Mouse (Mus musculus) adrenal gland, adult 8-10 months (tissue): ENCODE data around the gene Hspb7. TPM values are rescaled to one million over a fixed set of nuclear protein-coding genes. Genes with fewer than 3 reads are reported as not detected.

Source experiments
- DNase-seq: peaks from one replicate; pipeline ENCODE4 v3.0.0; 2022
- total RNA-seq, 4 experiments: library from RNA; stranded (reverse); gene quantifications; 2 replicates each; pipeline ENCODE4 v1.2.4; 2022

Gene Hspb7
- total RNA-seq = under 1 TPM; 0.38 to 0.97 (median 0.57) TPM

DNA sequence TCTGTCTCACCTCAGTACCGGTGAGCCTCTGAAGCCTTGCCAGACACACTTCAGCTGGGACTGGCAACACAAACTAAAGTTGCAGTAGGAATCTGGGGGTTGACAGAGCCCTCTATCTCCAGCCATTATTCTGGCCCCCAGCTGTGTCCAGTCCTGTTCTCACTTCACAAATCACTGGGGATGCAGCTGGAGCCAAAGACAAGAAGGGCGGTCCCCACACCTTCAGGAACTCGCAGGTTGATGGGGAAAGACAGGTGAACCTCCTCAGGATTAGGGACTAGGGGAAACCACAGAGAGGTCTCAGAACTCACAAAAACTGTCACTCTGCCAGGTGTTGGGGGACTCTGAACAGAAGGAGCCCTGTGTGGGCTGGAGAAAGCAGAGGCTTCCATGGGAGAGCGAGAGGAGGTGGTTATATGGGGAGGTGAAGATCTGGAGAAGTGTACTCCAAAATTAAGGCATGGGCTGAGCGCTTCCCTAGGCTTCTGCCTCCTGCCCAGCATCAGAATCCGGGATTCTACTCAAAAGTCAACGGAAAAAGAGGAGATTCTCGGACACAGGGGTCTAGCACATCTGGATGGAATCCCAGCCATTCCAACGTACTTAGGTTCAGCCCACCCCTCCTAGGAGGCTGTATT lies at the start of gene Hspb7:
Gene Hspb7 (plus strand): TSS at position 588 of the 638 bp plus-strand sequence.
- DNase-seq = no peak

- no peak for DNase-seq
These were observed 48.2 kb upstream of the Hspb7 start for GRCm38 (mm10) chr4:141372426-141372825.

- DNase-seq = no peak
These were observed 40.9 kb upstream of the Hspb7 start for GRCm38 (mm10) chr4:141379674-141380073.

DNA sequence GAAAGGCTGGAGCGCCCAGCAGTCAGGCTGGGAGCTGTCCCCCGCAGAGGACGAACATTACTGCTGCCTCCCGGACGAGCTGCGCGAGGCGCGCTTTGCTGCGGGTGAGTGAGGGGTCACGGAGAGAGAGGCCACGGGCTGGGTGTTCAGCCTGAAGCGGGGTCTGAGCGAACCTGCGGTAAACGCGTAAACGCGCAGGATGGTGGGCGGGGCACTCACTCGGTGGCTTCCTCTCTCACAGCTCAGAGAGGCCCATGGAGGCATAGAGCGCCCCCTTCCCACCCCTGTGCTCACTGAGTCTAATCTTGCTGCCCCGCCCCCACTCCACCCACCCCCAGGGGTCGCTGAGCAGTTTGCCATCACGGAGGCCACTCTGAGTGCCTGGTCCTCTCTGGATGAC lies 38.2 kb upstream of the Hspb7 start:
- DNase-seq = no peak

GRCm38 (mm10) chr4:141385275-141385674 lies 35.3 kb upstream of the Hspb7 start:
- DNase-seq = no peak

DNA sequence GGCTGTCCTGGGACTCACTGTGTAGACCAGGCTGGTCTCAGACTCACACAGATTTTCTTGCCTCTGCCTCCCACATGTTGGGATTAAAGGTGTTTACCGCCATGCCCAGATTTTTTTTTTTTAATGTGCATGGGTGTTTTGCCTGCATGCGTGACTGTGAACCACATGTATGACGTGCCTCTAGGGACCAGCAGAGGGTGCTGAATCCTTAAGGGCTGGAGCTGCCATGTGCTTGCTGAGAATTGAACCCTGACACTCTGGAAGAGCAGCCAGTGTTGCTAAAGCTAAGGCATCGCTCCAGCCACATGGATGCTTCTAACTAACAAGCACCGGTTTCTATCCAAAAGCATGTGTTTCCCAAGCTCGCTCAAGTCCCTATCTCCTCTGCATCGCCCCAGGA lies 34.4 kb upstream of the Hspb7 start:
- DNase-seq = no peak

DNA sequence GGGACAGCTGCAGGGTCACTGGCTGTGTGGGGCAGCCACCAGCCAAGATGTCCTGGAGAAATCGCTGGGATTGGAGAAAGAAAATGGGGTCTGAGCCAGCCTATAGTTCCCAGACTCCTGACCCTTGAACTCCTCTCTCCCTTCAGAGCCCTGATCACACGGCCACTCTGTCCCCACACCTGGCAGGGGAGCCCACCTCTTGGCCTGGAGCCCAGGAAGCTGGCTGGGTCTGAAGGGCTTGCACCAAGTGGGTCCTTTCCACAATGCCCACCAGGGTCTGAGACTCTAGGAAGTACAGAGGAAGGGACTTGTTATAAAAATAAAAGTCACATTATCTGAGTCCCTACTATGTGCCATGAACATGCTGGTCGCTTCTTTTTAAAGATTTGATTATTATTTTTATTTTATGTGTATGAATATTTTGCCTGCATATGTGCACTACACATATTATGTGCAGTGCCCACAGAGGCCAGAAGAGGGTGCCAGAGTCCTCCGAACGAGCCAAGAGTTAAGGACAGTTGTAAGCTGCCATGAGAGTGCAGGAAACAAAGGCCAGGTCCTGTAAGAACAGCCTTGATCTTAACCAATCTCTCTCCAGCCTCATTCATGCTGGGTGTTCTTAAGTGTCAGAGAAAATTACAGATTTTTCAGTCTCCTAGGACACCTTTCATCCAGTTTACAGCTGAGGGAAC lies 33.3 kb upstream of the Hspb7 start:
- peak; percentile 36 for DNase-seq

DNA sequence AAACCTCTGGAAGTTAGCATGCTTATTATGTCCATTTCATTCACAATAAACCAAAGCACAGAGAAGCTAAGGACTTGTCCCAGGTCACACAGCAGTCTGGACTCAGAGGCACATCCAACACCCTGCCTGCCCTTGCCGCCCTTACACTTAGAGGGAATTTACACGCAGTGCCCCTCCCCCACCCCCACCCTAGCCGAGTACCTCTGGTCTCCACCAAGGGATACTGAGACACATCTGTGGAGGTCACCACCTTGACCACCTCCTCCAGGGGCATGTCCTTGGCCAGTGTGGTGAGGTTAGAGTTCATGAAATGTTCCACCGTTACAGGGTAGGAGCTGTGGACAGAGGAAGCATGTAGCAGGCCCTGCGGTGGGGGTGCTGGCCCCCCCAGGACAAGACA lies 32.6 kb upstream of the Hspb7 start:
- DNase-seq = no peak

DNA sequence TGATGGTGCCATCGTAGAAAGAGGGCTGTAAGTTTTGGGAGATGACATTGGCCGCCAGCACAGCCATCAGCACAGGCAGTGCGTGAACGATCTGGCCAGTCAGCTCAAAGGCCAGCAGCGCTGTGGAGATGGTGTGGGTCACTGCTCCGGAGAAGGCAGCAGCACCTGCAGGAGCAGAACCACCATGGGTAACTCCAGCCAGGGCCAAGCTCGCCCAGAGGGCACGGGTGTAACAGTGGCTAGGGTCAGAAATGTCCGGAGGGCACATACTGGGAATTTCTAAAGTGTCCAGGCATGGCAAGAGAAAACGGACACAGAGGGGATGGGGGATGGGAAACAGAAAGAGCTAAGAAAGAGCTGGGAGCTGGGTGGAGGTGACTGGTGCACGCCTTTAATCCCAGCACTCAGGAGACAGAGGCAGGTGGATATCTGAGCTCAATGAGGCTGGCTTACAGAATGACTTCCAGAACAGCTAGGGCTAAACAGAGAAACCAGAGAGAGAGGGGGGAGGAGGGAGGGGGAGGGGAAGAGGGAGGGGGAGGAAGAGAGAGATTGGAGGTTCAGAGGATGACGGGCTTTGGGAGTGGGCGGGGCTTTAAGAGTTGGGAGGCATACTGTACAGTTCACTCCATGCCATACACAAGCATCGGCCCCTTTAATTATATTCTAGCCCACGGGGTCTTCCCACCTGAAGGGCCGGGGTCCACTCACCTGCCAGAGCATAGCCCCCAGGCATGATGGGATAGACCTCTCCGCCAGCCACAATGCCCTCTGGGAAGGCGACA lies 31.0 kb upstream of the Hspb7 start:
- DNase-seq = no peak

GRCm38 (mm10) chr4:141391293-141391692 lies 29.3 kb upstream of the Hspb7 start:
- DNase-seq = no peak

DNA sequence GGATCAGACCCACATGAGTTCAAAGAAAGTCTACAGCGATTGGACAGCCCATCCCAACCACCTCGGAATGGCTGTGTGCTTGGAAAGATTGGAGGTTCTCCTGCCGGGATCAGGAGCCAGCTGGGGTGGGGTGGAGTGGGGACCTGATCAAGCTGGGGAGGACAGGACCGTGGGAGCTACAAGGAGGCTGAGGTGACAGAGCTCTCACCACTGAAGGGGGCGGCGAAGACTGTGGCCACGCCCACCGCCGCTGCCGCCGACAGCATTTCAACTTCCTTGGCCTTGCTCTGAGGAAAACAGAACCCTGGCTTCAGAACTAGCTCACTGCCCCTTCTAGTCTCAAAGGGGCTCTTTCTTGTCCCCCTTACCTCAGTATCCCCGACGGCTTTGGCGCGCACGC lies 25.8 kb upstream of the Hspb7 start:
- no peak for DNase-seq

- no peak for DNase-seq
These were observed 22.7 kb upstream of the Hspb7 start for GRCm38 (mm10) chr4:141397861-141398260.

DNA sequence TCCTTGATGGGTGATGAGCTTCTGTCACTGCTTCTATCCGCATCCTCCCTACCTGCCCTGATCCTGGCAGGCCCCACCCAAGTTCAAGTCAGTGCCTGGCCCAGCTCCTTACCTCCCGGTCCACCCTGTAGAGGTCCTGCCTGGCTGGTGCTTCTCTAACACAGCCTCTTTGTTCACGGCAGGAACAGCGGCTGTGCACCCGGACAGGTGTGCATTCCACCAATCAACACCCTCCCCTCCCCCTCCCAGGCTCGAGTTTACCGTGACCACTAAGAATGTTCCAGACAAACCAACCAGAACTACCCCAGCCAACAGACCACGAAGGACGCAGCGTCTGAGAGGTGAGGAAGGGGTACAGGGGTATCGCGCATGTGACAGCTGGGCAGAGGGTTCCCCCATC lies 22.0 kb upstream of the Hspb7 start, which contains the start of gene Clcnka:
Gene Clcnka (minus strand): TSS at position 180 of the 400 bp plus-strand sequence.
- no peak for DNase-seq

DNA sequence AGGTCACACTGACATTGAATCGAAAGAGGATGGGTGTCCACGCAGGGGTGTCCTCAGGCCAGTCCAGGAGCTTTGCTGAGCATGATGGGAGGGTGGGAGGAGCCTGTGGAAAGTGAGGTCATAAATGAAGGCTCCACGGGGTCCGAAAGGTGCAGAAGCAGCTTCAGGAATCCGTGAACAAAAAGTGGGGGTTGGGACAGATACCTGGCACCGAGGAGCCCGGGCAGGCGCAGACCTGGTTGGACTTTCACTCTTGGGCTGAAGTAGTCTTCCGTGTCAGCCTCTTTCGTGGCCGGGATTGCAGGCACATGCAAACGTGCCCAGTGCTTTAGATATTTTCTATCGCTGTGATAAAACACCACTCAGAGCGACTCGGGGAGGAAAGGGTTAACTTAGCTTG lies 20.4 kb upstream of the Hspb7 start:
- no peak for DNase-seq

- DNase-seq = peak; percentile 74
These were observed 15.9 kb upstream of the Hspb7 start for GRCm38 (mm10) chr4:141404518-141405313.

GRCm38 (mm10) chr4:141405314-141405622 lies 15.3 kb upstream of the Hspb7 start:
- no peak for DNase-seq

DNA sequence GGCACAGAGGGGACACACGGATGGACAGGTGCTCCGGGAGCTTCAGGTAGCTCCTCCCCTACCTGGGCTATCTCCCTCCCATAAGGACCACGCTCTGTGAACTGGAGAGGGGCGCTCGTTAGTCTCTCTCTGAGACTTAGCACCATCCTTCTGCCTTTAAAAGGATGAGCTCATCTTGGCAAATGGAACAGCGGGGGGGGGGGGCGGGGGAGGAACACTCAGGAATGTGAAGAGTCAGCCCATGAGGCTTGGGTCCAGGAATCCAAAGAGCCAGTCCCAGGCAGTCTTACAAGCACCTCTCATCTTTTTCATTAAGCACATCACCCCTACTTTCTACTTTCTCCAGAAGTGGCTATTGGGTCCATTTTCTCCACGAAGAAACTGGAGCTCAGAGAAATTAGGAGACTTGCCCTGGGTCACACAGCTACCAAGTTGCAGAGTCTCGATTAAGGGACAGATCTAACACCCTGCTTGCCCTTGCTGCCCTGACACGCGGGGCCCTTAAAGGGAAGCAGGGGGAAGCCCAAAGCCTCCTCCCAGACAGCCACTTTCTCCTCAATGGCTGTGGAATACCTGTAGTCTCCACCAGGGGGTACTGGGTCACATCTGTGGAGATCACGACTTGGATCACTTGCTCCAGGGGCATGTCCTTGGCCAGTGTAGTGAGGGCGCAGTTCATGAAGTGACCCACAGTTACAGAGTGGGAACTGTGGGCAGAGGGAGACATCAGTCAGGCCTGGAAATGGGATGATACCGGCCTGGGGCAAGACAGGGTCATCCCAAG lies 13.9 kb upstream of the Hspb7 start:
- no peak for DNase-seq

DNA sequence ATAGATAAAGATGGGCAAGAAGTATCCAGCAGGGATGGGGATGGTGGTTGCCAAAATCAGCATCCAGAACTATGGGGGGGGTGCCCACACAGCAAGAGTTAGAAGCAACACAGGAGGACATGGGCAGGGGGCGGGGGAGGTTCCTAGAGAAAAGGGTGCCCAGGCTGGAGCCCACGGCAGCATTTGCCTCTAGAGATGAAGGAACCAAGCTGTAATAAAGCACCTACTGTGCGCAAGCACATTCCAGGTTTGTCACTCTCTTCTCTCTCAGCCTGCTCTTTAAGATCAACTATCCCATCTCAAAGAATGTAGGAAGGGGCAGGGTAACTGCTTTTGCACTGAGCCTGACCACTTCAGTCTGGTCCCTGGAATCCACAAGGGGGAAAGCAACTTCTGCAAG lies 12.0 kb upstream of the Hspb7 start:
- no peak for DNase-seq

DNA sequence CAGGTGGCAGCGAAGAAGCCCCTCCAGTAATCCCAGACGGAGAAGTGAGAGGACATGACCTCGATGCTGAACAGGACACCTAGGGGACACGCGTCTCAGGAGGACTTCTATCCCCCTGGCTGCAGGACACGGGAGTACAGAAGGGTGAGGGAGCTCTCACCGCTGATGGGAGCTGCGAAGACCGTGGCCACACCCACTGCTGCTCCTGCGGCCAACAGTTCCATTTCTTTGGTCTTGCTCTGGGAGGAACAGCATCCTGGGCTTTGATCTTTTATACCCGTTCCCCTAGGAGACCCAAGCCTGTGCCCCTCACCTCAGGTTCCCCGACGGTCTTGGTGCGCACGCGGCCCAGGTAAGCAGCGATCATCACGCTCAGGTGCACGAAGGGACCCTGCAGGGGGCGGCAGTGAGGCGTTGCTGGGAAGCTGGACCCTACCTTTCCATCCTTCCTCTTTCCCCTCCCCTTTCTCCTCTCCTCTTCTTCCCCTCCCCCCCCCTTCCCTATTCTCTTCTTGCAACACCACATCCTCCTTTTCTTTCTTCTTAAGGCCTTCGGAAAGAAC lies 9.1 kb upstream of the Hspb7 start:
- no peak for DNase-seq

GRCm38 (mm10) chr4:141415924-141416323 lies 4.7 kb upstream of the Hspb7 start, which contains the start of gene Clcnkb:
TSS of gene Clcnkb (minus strand) at chr4:141416014.
- DNase-seq = no peak

DNA sequence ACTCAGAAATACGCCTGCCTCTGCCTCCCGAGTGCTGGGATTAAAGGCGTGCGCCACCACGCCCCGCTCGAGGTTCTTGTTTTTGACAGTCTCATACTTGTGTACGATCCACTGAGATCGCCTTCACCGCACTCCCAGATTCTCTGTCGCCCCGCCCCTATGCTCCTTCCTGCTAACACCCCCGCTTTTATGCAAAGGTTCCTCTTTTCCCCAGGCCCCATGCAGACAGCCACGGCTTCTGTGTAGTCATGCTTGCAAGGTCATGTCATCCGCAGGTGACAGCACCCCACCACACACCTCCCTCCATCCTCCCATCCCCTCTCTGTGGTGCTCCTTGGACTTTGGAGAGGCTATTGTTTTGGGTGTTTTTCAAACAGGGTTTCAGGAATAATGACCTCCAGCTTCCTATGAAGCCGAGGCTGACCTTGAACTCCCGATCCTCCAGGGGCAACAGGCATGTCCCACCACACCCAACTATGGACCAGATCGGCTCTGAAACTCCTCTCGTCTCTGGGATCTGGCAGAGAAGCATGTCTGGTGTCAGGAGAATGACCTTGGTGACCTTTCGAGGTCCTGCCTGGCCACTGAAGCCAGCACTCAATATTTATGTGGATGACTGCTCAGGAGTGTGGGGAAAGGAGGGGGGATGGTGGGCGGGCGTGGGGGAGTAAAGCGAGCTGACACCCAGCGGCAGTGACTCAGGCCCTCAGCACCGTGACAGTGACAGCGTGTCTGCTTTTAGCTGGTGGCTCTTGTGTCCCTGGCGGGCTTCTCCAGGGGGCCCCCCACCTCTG lies 984 bp upstream of the Hspb7 start:
- no peak for DNase-seq
